Mouse (Mus musculus) midbrain, embryonic 11.5 days (tissue): Measurements from ENCODE around the gene Rbm47. TPM values are rescaled to one million over a fixed set of nuclear protein-coding genes. Genes with fewer than 3 reads are reported as not detected.

ENCODE experiments used
- ATAC-seq: fragments of 200-750 bp; cut with Nextera tagmentation; 2 replicates; pipeline ENCODE4 v1.8.0; 2017; ENCODE audit warnings: moderate TSS enrichment, moderate library complexity; ENCODE audit not compliant: low FRiP score
- DNase-seq: peaks from one replicate; pipeline ENCODE4 v3.0.0; 2015; ENCODE audit warnings: low spot score; ENCODE audit errors: missing footprints
- H3K27ac ChIP-seq: fragments of 300-500 bp; sonication (generic); 2 replicates; pipeline ENCODE4 v1.5.1; 2014; ENCODE audit warnings: low read depth, low read length
- H3K27me3 ChIP-seq: fragments of 300-500 bp; sonication (generic); 2 replicates; pipeline ENCODE4 v1.6.1; 2014; ENCODE audit warnings: mild to moderate bottlenecking, low read length, moderate library complexity, mixed read lengths; ENCODE audit not compliant: control insufficient read depth, insufficient read depth
- H3K36me3 ChIP-seq: fragments of 300-500 bp; sonication (generic); 2 replicates; pipeline ENCODE4 v1.6.1; 2014; ENCODE audit warnings: mild to moderate bottlenecking, low read length, moderate library complexity, mixed read lengths; ENCODE audit not compliant: control insufficient read depth, insufficient read depth
- H3K4me1 ChIP-seq: fragments of 300-500 bp; sonication (generic); 2 replicates; pipeline ENCODE4 v1.6.1; 2014; ENCODE audit warnings: low read length; ENCODE audit not compliant: control insufficient read depth, insufficient read depth
- H3K4me2 ChIP-seq: fragments of 300-500 bp; sonication (generic); 2 replicates; pipeline ENCODE4 v1.6.1; 2014; ENCODE audit warnings: mild to moderate bottlenecking, moderate library complexity
- H3K4me3 ChIP-seq: fragments of 300-500 bp; sonication (generic); 2 replicates; pipeline ENCODE4 v1.5.1; 2014; ENCODE audit warnings: low read depth, low read length
- H3K9ac ChIP-seq: fragments of 300-500 bp; sonication (generic); 2 replicates; pipeline ENCODE4 v1.6.1; 2014; ENCODE audit warnings: low read length
- H3K9me3 ChIP-seq: fragments of 300-500 bp; sonication (generic); 2 replicates; pipeline ENCODE4 v1.6.1; 2016; ENCODE audit warnings: low read length; ENCODE audit not compliant: control insufficient read depth
- WGBS: fragments of 180-500 bp; shearing (Covaris S2); extraction: QIAGEN DNeasy Blood & Tissue Kit; methylation state at CpG from one replicate; pipeline ENCODE4 v1.1.7; 2014; 5-methylcytosine and 5-hydroxymethylcytosine counted together
- polyA plus RNA-seq: library from polyadenylated mRNA; unstranded; fragments of >200 nt; fragmentation: Nextera tagmentation; extraction: Ambion mirVana; gene quantifications from 2 replicates; pipeline ENCODE4 v1.2.1, GENCODE M21; 2014

Rbm47 gene
- polyA plus RNA-seq, 1 experiment from 2014 or later: 2.1 TPM

DNA sequence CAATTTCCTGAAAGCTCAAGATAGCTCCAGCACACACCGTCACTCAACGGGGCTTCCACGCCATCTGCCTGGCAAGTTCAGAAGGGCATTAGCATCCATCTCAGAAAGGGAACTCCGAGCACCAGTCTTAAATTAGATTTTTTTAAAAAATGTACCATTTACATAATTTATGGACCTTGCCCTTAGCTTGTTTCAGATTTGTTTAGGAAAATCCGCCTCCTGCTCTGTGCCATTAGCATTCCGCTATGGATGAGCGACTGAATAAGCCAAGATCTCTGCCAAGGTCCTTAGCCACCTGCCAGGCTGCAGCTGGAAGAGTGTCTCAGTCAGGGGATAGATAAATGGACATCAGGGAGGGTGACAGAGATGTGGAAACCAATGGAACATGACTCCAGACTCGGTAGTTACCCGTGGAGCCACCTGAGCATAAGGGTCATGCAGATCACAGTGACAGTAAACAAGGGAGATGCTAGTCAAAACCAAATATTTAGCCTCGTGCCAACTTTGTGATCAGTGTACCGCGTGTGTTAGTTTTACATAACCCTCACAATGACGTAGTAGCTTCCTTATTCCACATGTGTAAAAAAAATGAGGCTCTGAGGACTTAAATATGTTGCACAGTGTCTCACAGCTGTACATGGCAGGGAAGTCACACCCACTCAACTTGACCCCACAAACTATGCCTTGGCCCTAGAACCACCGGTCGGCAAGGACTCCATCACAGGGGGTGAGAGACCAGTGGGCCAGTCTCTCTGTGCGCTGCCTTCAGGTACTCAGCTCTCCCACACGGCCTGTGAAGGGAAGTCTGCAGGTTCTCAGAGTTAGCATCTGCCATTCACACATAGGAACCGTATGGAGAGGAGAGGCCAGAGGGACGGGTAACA lies 110.6 kb downstream of the Rbm47 start:
- no peak for DNase-seq
- H3K9me3 ChIP-seq: no peaks in the 10 kb centered on the region
- H3K4me2 ChIP-seq: no peak overlapping the region
- no peak overlapping the region for H3K9ac ChIP-seq
- H3K4me1 ChIP-seq: no peaks in the 10 kb centered on the region; the same call in 1 of the 2 replicates
- 80% methylated on average over 19 of the region's 19 CpGs for WGBS
- no peak overlapping the region for H3K4me3 ChIP-seq
- no peaks in the 10 kb centered on the region for H3K27me3 ChIP-seq
- no peak for ATAC-seq
- H3K27ac ChIP-seq: no peak overlapping the region
- no peaks in the 10 kb centered on the region for H3K36me3 ChIP-seq

DNA sequence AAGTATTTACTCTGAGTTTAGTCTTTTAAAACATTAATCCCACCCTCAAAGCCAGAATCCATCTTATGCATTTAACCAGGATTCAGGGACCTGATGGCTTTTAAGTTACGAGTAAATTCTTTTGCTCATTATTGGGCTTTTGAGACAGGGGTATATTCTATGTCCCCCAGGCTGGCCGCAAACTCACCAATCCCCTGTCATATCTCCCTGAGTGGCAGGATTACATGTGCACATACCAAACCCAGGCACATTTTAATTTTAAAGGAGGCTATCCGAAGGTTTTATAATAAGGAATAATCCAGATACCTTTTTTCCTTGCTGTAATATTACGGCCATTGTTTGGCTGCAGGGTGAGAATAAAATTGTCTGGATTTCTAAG lies 111.3 kb downstream of the Rbm47 start:
- 83% methylated on average over 4 of the region's 4 CpGs for WGBS
- Histone ChIP-seq H3K9me3 (no peaks in the 10 kb centered on the region), H3K4me2 (no peak overlapping the region), H3K27ac (no peak overlapping the region), H3K4me1 (no peaks in the 10 kb centered on the region), H3K27me3 (no peaks in the 10 kb centered on the region), H3K9ac (no peak overlapping the region), H3K36me3 (no peaks in the 10 kb centered on the region), H3K4me3 (no peak overlapping the region)
- no peak for ATAC-seq
- no peak for DNase-seq

DNA sequence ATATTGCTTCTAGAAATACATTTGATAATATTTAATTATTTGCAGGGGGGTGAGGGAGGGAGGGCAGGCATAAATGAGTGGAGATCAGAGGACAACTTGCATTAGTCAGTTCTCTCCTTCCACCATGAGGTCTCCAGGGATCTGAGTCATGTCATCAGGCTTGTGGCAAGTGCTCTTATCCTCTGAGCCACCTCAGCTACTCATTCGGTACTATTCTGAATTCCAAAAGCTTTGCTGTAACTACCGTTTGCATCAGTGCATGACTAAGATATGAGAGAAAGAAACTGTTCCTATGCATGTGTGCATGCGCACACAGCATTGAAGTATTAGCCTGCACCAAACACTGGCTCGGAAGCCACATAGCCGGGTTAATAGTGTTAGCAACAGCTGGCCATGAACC lies 114.1 kb downstream of the Rbm47 start:
- Histone ChIP-seq H3K9ac (no peak overlapping the region), H3K36me3 (no peaks in the 10 kb centered on the region), H3K4me2 (no peak overlapping the region), H3K4me3 (no peak overlapping the region), H3K27me3 (no peaks in the 10 kb centered on the region), H3K4me1 (no peaks in the 10 kb centered on the region), H3K9me3 (no peaks in the 10 kb centered on the region), H3K27ac (no peak overlapping the region)
- DNase-seq (no peak), ATAC-seq (no peak)
- WGBS: 89% methylated on average over 5 of the region's 5 CpGs

DNA sequence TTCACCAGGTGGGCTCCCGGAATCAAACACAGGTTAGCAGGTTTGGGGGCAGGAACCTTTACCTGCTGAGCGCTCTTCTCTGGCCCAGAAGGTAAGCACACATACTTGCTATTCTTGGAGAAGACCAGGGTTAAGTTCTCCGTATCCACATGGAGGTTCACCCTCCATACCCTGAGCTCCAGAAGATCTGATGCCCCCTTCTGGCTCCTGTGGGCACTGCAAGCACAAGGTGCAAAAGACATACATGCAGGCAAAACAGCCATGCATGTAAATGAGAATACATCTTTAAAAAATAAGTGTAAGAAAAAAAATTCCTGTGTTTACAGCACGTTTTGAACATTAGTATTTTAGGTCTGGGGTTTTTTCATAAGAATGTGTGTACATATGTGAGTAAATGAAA lies 116.2 kb downstream of the Rbm47 start:
- Histone ChIP-seq H3K27me3 (no peaks in the 10 kb centered on the region), H3K4me2 (no peak overlapping the region), H3K36me3 (no peaks in the 10 kb centered on the region), H3K4me3 (no peak overlapping the region), H3K9me3 (no peaks in the 10 kb centered on the region), H3K27ac (no peak overlapping the region), H3K9ac (no peak overlapping the region), H3K4me1 (no peaks in the 10 kb centered on the region)
- ATAC-seq (no peak), DNase-seq (no peak)
- 79% methylated on average over 4 of the region's 4 CpGs for WGBS

DNA sequence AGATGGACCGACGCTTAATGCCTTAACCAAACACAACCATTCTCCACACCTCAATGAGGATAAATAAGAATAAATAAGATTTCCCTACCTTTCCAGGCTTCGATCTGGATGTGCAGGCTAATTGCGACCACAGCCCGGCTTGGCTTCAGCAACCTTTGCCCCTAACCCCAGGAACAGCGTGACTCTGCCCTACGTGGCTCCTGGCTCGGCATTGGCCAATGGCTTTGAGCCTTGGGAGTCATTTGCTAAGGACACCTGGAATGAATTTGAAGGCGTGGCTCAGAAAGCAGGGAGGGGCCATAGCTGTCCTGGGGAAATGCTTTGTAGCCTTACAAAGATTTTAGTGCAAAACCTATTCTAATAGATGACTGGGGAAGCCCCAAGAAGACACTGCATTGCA lies 118.5 kb downstream of the Rbm47 start:
- Histone ChIP-seq H3K36me3 (no peaks in the 10 kb centered on the region), H3K4me3 (no peak overlapping the region), H3K9ac (no peak overlapping the region), H3K27me3 (no peaks in the 10 kb centered on the region), H3K9me3 (no peaks in the 10 kb centered on the region), H3K4me2 (no peak overlapping the region), H3K4me1 (no peaks in the 10 kb centered on the region), H3K27ac (no peak overlapping the region)
- no peak for DNase-seq
- no peak for ATAC-seq
- 59% methylated on average over 9 of the region's 9 CpGs for whole genome bisulfite sequencing

DNA sequence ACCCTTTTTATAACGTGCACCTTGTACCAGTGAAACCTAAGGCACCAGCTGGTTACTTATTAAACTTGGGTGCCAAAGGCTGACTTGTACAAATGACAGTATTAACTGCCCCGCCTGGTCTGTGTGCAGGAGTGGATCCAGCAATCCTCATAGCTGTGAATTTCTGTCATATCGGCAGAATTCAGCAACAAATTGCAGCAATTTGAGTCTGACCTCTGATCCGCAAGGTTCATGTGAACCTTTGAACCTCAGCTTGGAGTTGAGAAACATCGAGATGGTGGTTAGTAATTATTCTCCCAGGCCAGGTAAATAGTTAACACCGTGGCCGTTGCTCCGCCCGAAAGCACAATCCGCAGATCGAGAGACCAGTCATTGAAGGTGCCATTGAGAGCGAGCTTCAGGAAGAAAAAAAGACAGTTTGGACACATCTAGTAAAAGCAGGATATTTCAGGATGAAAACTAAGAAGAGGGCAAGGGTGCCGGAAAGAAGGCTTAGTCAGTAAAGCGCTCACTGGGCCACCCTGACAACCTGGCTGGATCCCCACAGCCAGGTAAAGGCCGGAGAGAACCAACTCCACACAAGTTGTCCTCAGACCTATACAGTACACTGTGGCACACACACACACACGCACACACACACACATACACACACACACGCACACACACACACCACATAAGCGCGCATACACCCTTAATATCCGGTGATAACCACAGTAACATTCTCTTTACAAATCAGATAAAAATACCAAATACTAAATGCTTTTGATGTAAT lies 120.0 kb downstream of the Rbm47 start:
- no peak for DNase-seq
- Histone ChIP-seq H3K4me3 (no peak overlapping the region), H3K27ac (no peak overlapping the region), H3K4me2 (no peak overlapping the region), H3K9ac (no peak overlapping the region), H3K4me1 (no peaks in the 10 kb centered on the region), H3K36me3 (no peaks in the 10 kb centered on the region), H3K27me3 (no peaks in the 10 kb centered on the region), H3K9me3 (no peaks in the 10 kb centered on the region)
- 91% methylated on average over 20 of the region's 20 CpGs for WGBS
- ATAC-seq: no peak

DNA sequence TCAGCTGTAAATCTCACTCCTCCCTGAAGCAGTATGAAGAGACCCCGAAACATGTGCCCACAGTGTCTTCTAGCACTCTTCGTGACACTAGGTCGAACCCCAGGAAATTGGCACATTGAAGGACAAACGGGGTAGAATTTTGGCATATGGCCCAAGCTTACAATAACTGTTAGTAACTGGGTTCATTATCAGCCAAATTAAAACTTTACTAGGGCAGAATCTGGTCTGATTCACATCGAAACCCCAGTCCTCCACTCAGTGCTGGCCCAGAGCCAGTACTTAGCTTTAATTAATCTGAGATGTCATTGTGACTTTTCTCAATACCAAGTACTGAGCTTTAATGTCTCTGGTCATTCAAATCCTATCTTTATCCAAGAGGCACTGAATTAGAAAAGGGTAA lies 122.1 kb downstream of the Rbm47 start:
- Histone ChIP-seq H3K9ac (no peak overlapping the region), H3K27ac (no peak overlapping the region), H3K4me2 (no peak overlapping the region), H3K4me3 (no peak overlapping the region), H3K4me1 (no peaks in the 10 kb centered on the region), H3K36me3 (no peaks in the 10 kb centered on the region), H3K27me3 (no peaks in the 10 kb centered on the region), H3K9me3 (no peaks in the 10 kb centered on the region)
- 89% methylated on average over 5 of the region's 5 CpGs for WGBS
- ATAC-seq: no peak
- no peak for DNase-seq

DNA sequence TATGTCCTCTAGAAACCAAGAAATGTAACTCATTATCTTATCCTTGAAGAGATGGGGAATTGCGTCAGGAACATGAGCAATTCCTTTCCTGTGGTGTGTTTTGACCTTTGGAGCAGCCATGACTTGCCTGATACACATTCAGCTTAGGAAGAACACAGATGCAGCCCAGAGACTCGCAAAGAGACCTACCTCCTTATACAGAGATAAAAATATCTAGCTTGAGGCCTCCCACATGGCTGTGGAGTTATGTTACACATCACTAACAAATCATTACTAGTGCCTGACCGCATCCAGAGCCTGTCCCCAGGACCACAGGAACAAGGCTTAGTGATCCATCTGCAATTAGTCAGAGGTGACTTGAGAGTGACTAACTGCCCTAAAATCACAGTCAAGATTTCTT lies 126.6 kb downstream of the Rbm47 start:
- DNase-seq: no peak
- Histone ChIP-seq H3K4me2 (no peak overlapping the region), H3K27ac (no peak overlapping the region), H3K36me3 (no peaks in the 10 kb centered on the region), H3K4me1 (no peaks in the 10 kb centered on the region), H3K9ac (no peak overlapping the region), H3K4me3 (no peak overlapping the region), H3K9me3 (no peaks in the 10 kb centered on the region), H3K27me3 (no peaks in the 10 kb centered on the region)
- 89% methylated on average over 3 of the region's 3 CpGs for WGBS
- no peak for ATAC-seq

DNA sequence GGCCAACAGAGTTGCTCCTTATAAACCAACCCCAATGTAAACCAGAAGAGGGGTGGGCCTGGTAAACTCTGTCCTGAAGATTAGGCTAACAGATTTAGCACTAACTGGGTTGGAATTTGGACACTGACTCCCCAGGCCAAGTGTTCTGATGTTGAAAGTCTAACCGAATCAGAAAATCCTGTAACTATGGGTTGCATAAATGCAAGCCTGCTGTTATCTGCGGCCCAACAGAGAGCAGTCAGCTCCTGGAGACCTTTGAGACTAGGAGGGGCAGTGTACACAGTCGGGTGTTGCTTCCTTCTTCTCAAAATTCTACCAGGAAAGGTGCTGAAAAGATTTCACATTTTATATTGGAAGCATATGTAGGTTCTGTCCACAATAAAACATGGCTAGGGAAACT lies 129.0 kb downstream of the Rbm47 start:
- Histone ChIP-seq H3K27ac (no peak overlapping the region), H3K36me3 (no peaks in the 10 kb centered on the region), H3K4me3 (no peak overlapping the region), H3K9me3 (no peaks in the 10 kb centered on the region), H3K4me2 (no peak overlapping the region), H3K4me1 (no peaks in the 10 kb centered on the region), H3K27me3 (no peaks in the 10 kb centered on the region), H3K9ac (no peak overlapping the region)
- WGBS: 86% methylated on average over 3 of the region's 3 CpGs
- ATAC-seq (no peak), DNase-seq (no peak)
